Mouse (Mus musculus) heart, postnatal 0 days (tissue): ENCODE measurements around the gene Osbp2. TPM values are rescaled to one million over a fixed set of nuclear protein-coding genes. Genes with fewer than 3 reads are reported as not detected.

Source experiments
- ATAC-seq: fragments of 200-750 bp; cut with Nextera tagmentation; 2 replicates; pipeline ENCODE4 v1.8.0; 2017; ENCODE audit warnings: low read depth, moderate number of reproducible peaks, moderate library complexity; ENCODE audit not compliant: insufficient read depth
- DNase-seq: peaks from one replicate; pipeline ENCODE4 v3.0.0-alpha.2; 2016; ENCODE audit warnings: low spot score
- H3K27ac ChIP-seq: fragments of 300-500 bp; sonication (generic); 2 replicates; pipeline ENCODE4 v1.5.1; 2014; ENCODE audit warnings: low read depth, mild to moderate bottlenecking
- H3K27me3 ChIP-seq: fragments of 300-500 bp; sonication (generic); 2 replicates; pipeline ENCODE4 v1.6.1; 2014; ENCODE audit warnings: low read length, mixed read lengths; ENCODE audit not compliant: control insufficient read depth, insufficient read depth
- H3K36me3 ChIP-seq: fragments of 300-500 bp; sonication (generic); replicated peaks from 2 replicates; pipeline ENCODE4 v1.6.1; 2014; ENCODE audit warnings: low read length, mixed read lengths; ENCODE audit not compliant: control insufficient read depth, insufficient read depth
- H3K4me1 ChIP-seq: fragments of 300-500 bp; sonication (generic); 2 replicates; pipeline ENCODE4 v1.6.1; 2014; ENCODE audit warnings: antibody characterized with exemption; ENCODE audit not compliant: control insufficient read depth, insufficient read depth
- H3K4me2 ChIP-seq: fragments of 300-500 bp; sonication (generic); 2 replicates; pipeline ENCODE4 v1.6.1; 2014; ENCODE audit warnings: low read depth, mild to moderate bottlenecking, low read length, moderate library complexity
- H3K4me3 ChIP-seq: fragments of 300-500 bp; sonication (generic); 2 replicates; pipeline ENCODE4 v1.5.1; 2014; ENCODE audit warnings: low read depth, low read length
- H3K9ac ChIP-seq: fragments of 300-500 bp; sonication (generic); replicated peaks from 2 replicates; pipeline ENCODE4 v1.6.1; 2014; ENCODE audit warnings: low read depth, low read length, mixed read lengths
- H3K9me3 ChIP-seq: fragments of 300-500 bp; sonication (generic); replicated peaks from 2 replicates; pipeline ENCODE4 v1.6.1; 2016; ENCODE audit warnings: low read length; ENCODE audit not compliant: control insufficient read depth
- CTCF ChIP-seq: IDR thresholded peaks from 2 replicates; pipeline ENCODE4 v1.5.1; 2016; ENCODE audit warnings: antibody characterized with exemption, control low read depth, low read depth
- EP300 ChIP-seq: IDR thresholded peaks from 2 replicates; pipeline ENCODE4 v1.6.1; 2016; ENCODE audit warnings: antibody characterized with exemption, low read depth
- WGBS: fragments of 180-500 bp; shearing (Covaris S2); extraction: QIAGEN DNeasy Blood & Tissue Kit; methylation state at CpG from one replicate; pipeline ENCODE4 v1.1.7; 2014; 5-methylcytosine and 5-hydroxymethylcytosine counted together
- polyA plus RNA-seq: library from polyadenylated mRNA; unstranded; fragments of >200 nt; fragmentation: Nextera tagmentation; extraction: Ambion mirVana; gene quantifications from 2 replicates; pipeline ENCODE4 v1.2.1, GENCODE M21; 2015
- total RNA-seq: library from RNA; depleted of rRNA; stranded (reverse); fragments of >200 nt; gene quantifications from 2 replicates; pipeline ENCODE4 v1.2.3, GENCODE M21; 2014; ENCODE audit warnings: low replicate concordance

The Osbp2 gene
- total and polyA plus RNA-seq, 2 experiments from 2014 or later = 2.9 to 8.9 TPM

- peaks cover 9% of the 10 kb centered on the region for H3K27me3 ChIP-seq
- no peak overlapping the region for H3K27ac ChIP-seq
- TF ChIP-seq CTCF (no peak), EP300 (no peak)
- H3K4me1 ChIP-seq = no peaks in the 10 kb centered on the region
- no peak for ATAC-seq
- 52% methylated on average over 4 of the region's 4 CpGs for WGBS
- no peak overlapping the region for H3K4me2 ChIP-seq
- H3K9me3 ChIP-seq = no peaks in the 10 kb centered on the region
- H3K36me3 ChIP-seq = no peaks in the 10 kb centered on the region
- DNase-seq = no peak
- H3K4me3 ChIP-seq = no peak overlapping the region
- no peak overlapping the region for H3K9ac ChIP-seq
Observed at GRCm38 (mm10) chr11:3755341-3755740, 108.4 kb downstream of the Osbp2 start.

- no peak overlapping the region for H3K27ac ChIP-seq
- H3K9me3 ChIP-seq = no peaks in the 10 kb centered on the region
- H3K36me3 ChIP-seq = no peaks in the 10 kb centered on the region
- no peak overlapping the region for H3K9ac ChIP-seq
- H3K4me1 ChIP-seq = no peaks in the 10 kb centered on the region
- ATAC-seq (no peak), DNase-seq (no peak)
- H3K4me3 ChIP-seq = no peak overlapping the region
- H3K27me3 ChIP-seq = peaks cover 2% of the 10 kb centered on the region
- no peak for TF ChIP-seq CTCF
- 60% methylated on average over 7 of the region's 7 CpGs for WGBS
- no peak overlapping the region for H3K4me2 ChIP-seq
Observed at GRCm38 (mm10) chr11:3754685-3755084, 109.0 kb downstream of the Osbp2 start.

- Histone ChIP-seq H3K4me2 (no peak overlapping the region), H3K36me3 (no peaks in the 10 kb centered on the region), H3K9ac (no peak overlapping the region), H3K27ac (no peak overlapping the region), H3K9me3 (no peaks in the 10 kb centered on the region), H3K4me3 (no peak overlapping the region), H3K27me3 (no peaks in the 10 kb centered on the region), H3K4me1 (no peaks in the 10 kb centered on the region)
- ATAC-seq (no peak), DNase-seq (no peak)
- 49% methylated on average over 9 of the region's 9 CpGs for WGBS
- no peak for TF ChIP-seq EP300
- no peak for TF ChIP-seq CTCF
Observed at GRCm38 (mm10) chr11:3753897-3754296, 109.8 kb downstream of the Osbp2 start.

GRCm38 (mm10) chr11:3752766-3753165 is 110.9 kb downstream of the Osbp2 start:
- Histone ChIP-seq H3K4me2 (no peak overlapping the region), H3K4me1 (no peaks in the 10 kb centered on the region), H3K4me3 (no peak overlapping the region), H3K9ac (no peak overlapping the region), H3K9me3 (no peaks in the 10 kb centered on the region), H3K27me3 (no peaks in the 10 kb centered on the region), H3K27ac (no peak overlapping the region), H3K36me3 (no peaks in the 10 kb centered on the region)
- no peak for ATAC-seq
- TF ChIP-seq EP300 (no peak), CTCF (no peak)
- no peak for DNase-seq
- 62% methylated on average over 3 of the region's 3 CpGs for WGBS

- H3K9me3 ChIP-seq = no peaks in the 10 kb centered on the region
- WGBS = 12% methylated on average over 7 of the region's 7 CpGs
- no peak overlapping the region for H3K27ac ChIP-seq
- no peaks in the 10 kb centered on the region for H3K4me1 ChIP-seq
- TF ChIP-seq EP300 (no peak), CTCF (peak; percentile 22)
- no peak overlapping the region for H3K4me2 ChIP-seq
- H3K27me3 ChIP-seq = 0 out of 2 replicates have a peak, but pooled peaks cover 6% of the 10 kb centered on the region
- no peak for ATAC-seq
- H3K36me3 ChIP-seq = no peaks in the 10 kb centered on the region
- H3K9ac ChIP-seq = no peak overlapping the region
- H3K4me3 ChIP-seq = no peak overlapping the region
- no peak for DNase-seq
Observed at GRCm38 (mm10) chr11:3749831-3750230, 113.9 kb downstream of the Osbp2 start.

- H3K9ac ChIP-seq = no peak overlapping the region
- DNase-seq = no peak
- 77% methylated on average over 8 of the region's 8 CpGs for WGBS
- H3K27ac ChIP-seq = no peak overlapping the region
- no peaks in the 10 kb centered on the region for H3K36me3 ChIP-seq
- TF ChIP-seq EP300 (no peak), CTCF (no peak)
- no peak for ATAC-seq
- no peak overlapping the region for H3K4me3 ChIP-seq
- no peaks in the 10 kb centered on the region for H3K4me1 ChIP-seq
- no peak overlapping the region for H3K4me2 ChIP-seq
- no peaks in the 10 kb centered on the region for H3K9me3 ChIP-seq
- H3K27me3 ChIP-seq = peaks cover 9% of the 10 kb centered on the region; the same call in 1 of the 2 replicates
Observed at GRCm38 (mm10) chr11:3742449-3742848, 121.3 kb downstream of the Osbp2 start.
